In genomic region chr3:152467312-152467711, GRCm38 (mm10) we compare ENCODE assay signal across 18 mouse cellular contexts.
"Had no signal": no experiment of that assay in that cellular context is flagged by ENCODE, and none has a peak within 500 bp of the region (broad histone marks: within the 10 kb centered on the region; RNA-seq: fewer than 3 reads in every experiment).

No protein-coding gene starts in this region.

- H3K9ac ChIP-seq: kidney, embryonic 15.5 days; liver, embryonic 13.5 days; liver, postnatal 0 days; lung, embryonic 15.5 days; midbrain, embryonic 12.5 days; neural tube, embryonic 13.5 days had no signal

- H3K4me2 ChIP-seq: kidney, embryonic 15.5 days; liver, embryonic 13.5 days; lung, embryonic 15.5 days; midbrain, embryonic 12.5 days; neural tube, embryonic 13.5 days had no signal

- H3K4me3 ChIP-seq: kidney, embryonic 15.5 days; liver, embryonic 13.5 days; lung, embryonic 15.5 days; megakaryocyte, embryonic 14.5 days; midbrain, embryonic 12.5 days; neural tube, embryonic 13.5 days had no signal

- DNase-seq: kidney, postnatal 14 days; left cerebral cortex, postnatal 4 days; liver; liver, embryonic 13.5 days; liver, postnatal 0 days; lung, postnatal 14 days; retina, postnatal 1 day; right cerebral cortex, postnatal 4 days; spleen, adult 18-20 months; thymus, adult 18-20 months; thymus, postnatal 14 days had no signal

- H3K27me3 ChIP-seq: kidney, embryonic 15.5 days; liver, embryonic 13.5 days; lung, embryonic 15.5 days; midbrain, embryonic 12.5 days; neural tube, embryonic 13.5 days had no signal

- H3K27ac ChIP-seq: kidney, embryonic 15.5 days; liver, embryonic 13.5 days; lung, embryonic 15.5 days; macrophage; midbrain, embryonic 12.5 days; neural tube, embryonic 13.5 days had no signal

- ATAC-seq: midbrain, embryonic 16.5 days had no signal

- H3K4me1 ChIP-seq: lung, embryonic 15.5 days; midbrain, embryonic 12.5 days; neural tube, embryonic 13.5 days had no signal

- H3K36me3 ChIP-seq: lung, embryonic 15.5 days had no signal

- H3K9me3 ChIP-seq: kidney, embryonic 15.5 days; liver, embryonic 13.5 days; lung, embryonic 15.5 days; megakaryocyte, embryonic 14.5 days; midbrain, embryonic 12.5 days; neural tube, embryonic 13.5 days had no signal
